In genomic region chrX:114324285-114324684, GRCm38 (mm10) we compare ENCODE assay signal across 26 mouse cellular contexts.
A peak's percentile ranks its signal among the peaks of the same experiment; 100 is the strongest.
DNase-seq lines count a peak whose midpoint lies in the region; ATAC-seq and TF ChIP-seq lines count a peak whose summit lies in the region.
"Had no signal": no experiment of that assay in that cellular context is flagged by ENCODE, and none has a peak within 500 bp of the region (broad histone marks: within the 10 kb centered on the region; RNA-seq: fewer than 3 reads in every experiment).

No protein-coding gene starts in this region.

- peak; percentile 7 for DNase-seq in forebrain, postnatal 0 days
- DNase-seq in forebrain, embryonic 10.5 days (ENCODE audit: extremely low spot score, low spot score): no peak
- no peak for DNase-seq in layer of hippocampus, adult 2 months (ENCODE audit: low spot score in 2 of 2)
- no peak for DNase-seq in layer of hippocampus, adult 11-12 months (ENCODE audit: low spot score)
- DNase-seq in retina, embryonic 14.5 days (ENCODE audit: low spot score): peak; percentile 6
- no peak for DNase-seq in retina, postnatal 1 day
- no peak for DNase-seq in adrenal gland, adult 2 months
- no peak for DNase-seq in spleen, postnatal 4 days (ENCODE audit: low spot score in 2 of 2)
- DNase-seq: adrenal gland, postnatal 25 days; cerebellum, adult 11-12 months; gastrocnemius, postnatal 25 days; heart, adult 18-20 months; heart, postnatal 14 days; kidney, postnatal 4 days; lung, adult 2 months; thymus, adult 2 months; thymus, postnatal 4 days had no signal

- H3K36me3 ChIP-seq in forebrain, postnatal 0 days (ENCODE audit: insufficient read depth): no peaks in the 10 kb centered on the region
- H3K36me3 ChIP-seq in forebrain, embryonic 10.5 days (replicated peaks): no peaks in the 10 kb centered on the region
- H3K36me3 ChIP-seq: embryonic facial prominence, embryonic 15.5 days; heart, embryonic 13.5 days; hindbrain, embryonic 13.5 days; limb, embryonic 12.5 days; liver, embryonic 12.5 days; midbrain, embryonic 12.5 days; neural tube, embryonic 13.5 days had no signal

- H3K4me1 ChIP-seq in forebrain, postnatal 0 days (ENCODE audit: insufficient read depth): no peaks in the 10 kb centered on the region
- no peaks in the 10 kb centered on the region for H3K4me1 ChIP-seq in forebrain, embryonic 10.5 days
- H3K4me1 ChIP-seq: embryonic facial prominence, embryonic 15.5 days; heart, embryonic 13.5 days; hindbrain, embryonic 13.5 days; limb, embryonic 12.5 days; liver, embryonic 12.5 days; midbrain, embryonic 12.5 days; neural tube, embryonic 13.5 days had no signal

- no peak overlapping the region for H3K4me3 ChIP-seq in forebrain, postnatal 0 days (ENCODE audit: low read depth, low read length)
- no peak overlapping the region for H3K4me3 ChIP-seq in forebrain, embryonic 10.5 days
- H3K4me3 ChIP-seq in layer of hippocampus, adult 2 months: no peak overlapping the region
- H3K4me3 ChIP-seq: embryonic facial prominence, embryonic 15.5 days; heart, embryonic 13.5 days; hindbrain, embryonic 13.5 days; limb, embryonic 12.5 days; liver, embryonic 12.5 days; midbrain, embryonic 12.5 days; myocyte; neural tube, embryonic 13.5 days had no signal

- no peaks in the 10 kb centered on the region for H3K27me3 ChIP-seq in forebrain, postnatal 0 days (ENCODE audit: insufficient read depth, low read length)
- H3K27me3 ChIP-seq in forebrain, embryonic 10.5 days (ENCODE audit: poor library complexity, severe bottlenecking): no peaks in the 10 kb centered on the region
- H3K27me3 ChIP-seq: embryonic facial prominence, embryonic 15.5 days; heart, embryonic 13.5 days; hindbrain, embryonic 13.5 days; limb, embryonic 12.5 days; liver, embryonic 12.5 days; midbrain, embryonic 12.5 days; neural tube, embryonic 13.5 days had no signal

- H3K9ac ChIP-seq in forebrain, postnatal 0 days: no peak overlapping the region
- H3K9ac ChIP-seq: embryonic facial prominence, embryonic 15.5 days; heart, embryonic 13.5 days; hindbrain, embryonic 13.5 days; limb, embryonic 12.5 days; liver, embryonic 12.5 days; midbrain, embryonic 12.5 days; neural tube, embryonic 13.5 days had no signal

- H3K27ac ChIP-seq in forebrain, postnatal 0 days (ENCODE audit: low read depth, low read length): no peak overlapping the region
- H3K27ac ChIP-seq in forebrain, embryonic 10.5 days: no peak overlapping the region
- no peak overlapping the region for H3K27ac ChIP-seq in layer of hippocampus, adult 2 months
- H3K27ac ChIP-seq: embryonic facial prominence, embryonic 15.5 days; heart, embryonic 13.5 days; hindbrain, embryonic 13.5 days; limb, embryonic 12.5 days; liver, embryonic 12.5 days; midbrain, embryonic 12.5 days; neural tube, embryonic 13.5 days had no signal

- no peak overlapping the region for H3K4me2 ChIP-seq in forebrain, postnatal 0 days (ENCODE audit: low read depth)
- H3K4me2 ChIP-seq: embryonic facial prominence, embryonic 15.5 days; heart, embryonic 13.5 days; hindbrain, embryonic 13.5 days; limb, embryonic 12.5 days; liver, embryonic 12.5 days; midbrain, embryonic 12.5 days; neural tube, embryonic 13.5 days had no signal

- no peaks in the 10 kb centered on the region for H3K9me3 ChIP-seq in forebrain, postnatal 0 days (ENCODE audit: low read length)
- H3K9me3 ChIP-seq in forebrain, embryonic 10.5 days: no peaks in the 10 kb centered on the region
- H3K9me3 ChIP-seq: embryonic facial prominence, embryonic 15.5 days; heart, embryonic 13.5 days; hindbrain, embryonic 13.5 days; limb, embryonic 12.5 days; liver, embryonic 12.5 days; midbrain, embryonic 12.5 days; neural tube, embryonic 13.5 days had no signal

- ATAC-seq in forebrain, postnatal 0 days: peak; percentile 48
- ATAC-seq: intestine, embryonic 16.5 days; liver, embryonic 12.5 days had no signal

- peak; percentile 26; the same call in 1 of the 2 replicates for TF ChIP-seq CTCF in forebrain, postnatal 0 days (IDR thresholded peaks at IDR 0.05; ENCODE audit: low read depth)
- TF ChIP-seq CTCF in layer of hippocampus, adult 2 months (conservative IDR thresholded peaks at IDR 0.05): peak; percentile 67

- 44% methylated on average over 1 of the region's 1 CpGs for WGBS in forebrain, postnatal 0 days
- WGBS in forebrain, embryonic 10.5 days: 56% methylated on average over 1 of the region's 1 CpGs

Comparison
In these comparisons a context has a peak if more than half of its experiments do, and no peak if none do; other contexts are left out.
1. DNase-seq: peak in forebrain, postnatal 0 days (single experiment) and retina, embryonic 14.5 days (single experiment); none in forebrain, embryonic 10.5 days (single experiment), layer of hippocampus, adult 2 months (0 of 2), layer of hippocampus, adult 11-12 months (single experiment), retina, postnatal 1 day (single experiment), adrenal gland, adult 2 months (single experiment) and spleen, postnatal 4 days (0 of 2).